ENCODE assay signal across 18 mouse cellular contexts in genomic region chr3:107114941-107115340, GRCm38 (mm10). TPM values are rescaled to one million over a fixed set of nuclear protein-coding genes. Genes with fewer than 3 reads are reported as not detected.
A peak's percentile ranks its signal among the peaks of the same experiment; 100 is the strongest.
DNase-seq lines count a peak whose midpoint lies in the region; ATAC-seq and TF ChIP-seq lines count a peak whose summit lies in the region.
"Had no signal": no experiment of that assay in that cellular context is flagged by ENCODE, and none has a peak within 500 bp of the region (broad histone marks: within the 10 kb centered on the region; RNA-seq: fewer than 3 reads in every experiment).

No protein-coding gene starts in this region.

- peak; percentile 24 for DNase-seq in adrenal gland, postnatal 25 days
- no peak for DNase-seq in adrenal gland, adult 18-20 months (ENCODE audit: low spot score in 2 of 2)
- DNase-seq in forebrain, embryonic 14.5 days (ENCODE audit: low spot score) = no peak
- DNase-seq in forebrain, postnatal 0 days = no peak
- no peak for DNase-seq in layer of hippocampus, adult 2 months (ENCODE audit: low spot score in 2 of 2)
- no peak for DNase-seq in layer of hippocampus, adult 9-11 months
- DNase-seq in midbrain, postnatal 0 days (ENCODE audit: low spot score) = peak; percentile 30
- DNase-seq: adrenal gland, adult 8-10 months; gastrocnemius, postnatal 36 days; heart, postnatal 36 days; kidney, adult 2 months had no signal

- no peak for TF ChIP-seq CTCF in forebrain, postnatal 0 days (IDR thresholded peaks at IDR 0.05; ENCODE audit: low read depth)
- no peak for TF ChIP-seq CTCF in layer of hippocampus, adult 2 months (conservative IDR thresholded peaks at IDR 0.05)
- no peak for TF ChIP-seq CTCF in midbrain, postnatal 0 days (IDR thresholded peaks at IDR 0.05)

- peaks cover 11% of the 10 kb centered on the region for H3K4me1 ChIP-seq in forebrain, embryonic 14.5 days (ENCODE audit: control insufficient read depth, insufficient read depth, low read length)
- peaks cover 17% of the 10 kb centered on the region for H3K4me1 ChIP-seq in forebrain, postnatal 0 days (ENCODE audit: insufficient read depth)
- H3K4me1 ChIP-seq in midbrain, postnatal 0 days (ENCODE audit: insufficient read depth, low read length) = peaks cover 18% of the 10 kb centered on the region
- H3K4me1 ChIP-seq in midbrain, embryonic 16.5 days (ENCODE audit: control insufficient read depth, insufficient read depth, low read length) = peaks cover 23% of the 10 kb centered on the region
- H3K4me1 ChIP-seq: embryonic facial prominence, embryonic 12.5 days; heart, embryonic 13.5 days had no signal

- no peak overlapping the region for H3K9ac ChIP-seq in forebrain, embryonic 14.5 days (ENCODE audit: low read length)
- no peak overlapping the region for H3K9ac ChIP-seq in forebrain, postnatal 0 days
- H3K9ac ChIP-seq in midbrain, postnatal 0 days (replicated peaks; ENCODE audit: low read length, poor library complexity, severe bottlenecking) = no peak overlapping the region
- no peak overlapping the region for H3K9ac ChIP-seq in midbrain, embryonic 16.5 days (ENCODE audit: low read depth, low read length)
- H3K9ac ChIP-seq: embryonic facial prominence, embryonic 12.5 days; heart, embryonic 13.5 days had no signal

- H3K4me2 ChIP-seq in forebrain, embryonic 14.5 days (ENCODE audit: low read length) = no peak overlapping the region
- no peak overlapping the region for H3K4me2 ChIP-seq in forebrain, postnatal 0 days (ENCODE audit: low read depth)
- no peak overlapping the region for H3K4me2 ChIP-seq in midbrain, postnatal 0 days (ENCODE audit: low read depth, low read length, poor library complexity, severe bottlenecking)
- no peak overlapping the region for H3K4me2 ChIP-seq in midbrain, embryonic 16.5 days (ENCODE audit: low read length)
- H3K4me2 ChIP-seq: embryonic facial prominence, embryonic 12.5 days; heart, embryonic 13.5 days had no signal

- 89% methylated on average over 2 of the region's 2 CpGs for WGBS in forebrain, embryonic 14.5 days
- 92% methylated on average over 2 of the region's 2 CpGs for WGBS in forebrain, postnatal 0 days
- 84% methylated on average over 2 of the region's 2 CpGs for WGBS in midbrain, postnatal 0 days
- WGBS in midbrain, embryonic 16.5 days = 84% methylated on average over 2 of the region's 2 CpGs

- no peaks in the 10 kb centered on the region for H3K27me3 ChIP-seq in forebrain, embryonic 14.5 days (replicated peaks; ENCODE audit: control insufficient read depth, insufficient read depth, low read length)
- no peaks in the 10 kb centered on the region for H3K27me3 ChIP-seq in forebrain, postnatal 0 days (ENCODE audit: insufficient read depth, low read length)
- H3K27me3 ChIP-seq in midbrain, postnatal 0 days (ENCODE audit: insufficient read depth, low read length) = no peaks in the 10 kb centered on the region
- no peaks in the 10 kb centered on the region for H3K27me3 ChIP-seq in midbrain, embryonic 16.5 days (ENCODE audit: control insufficient read depth, insufficient read depth, low read depth, low read length)
- H3K27me3 ChIP-seq: CH12.LX; embryonic facial prominence, embryonic 12.5 days had no signal

- no peak overlapping the region for H3K27ac ChIP-seq in forebrain, embryonic 14.5 days (ENCODE audit: low read depth, low read length)
- no peak overlapping the region for H3K27ac ChIP-seq in forebrain, postnatal 0 days (ENCODE audit: low read depth, low read length)
- peak overlapping the region; percentile 82; the same call in 1 of the 2 replicates for H3K27ac ChIP-seq in layer of hippocampus, adult 2 months
- H3K27ac ChIP-seq in midbrain, postnatal 0 days (ENCODE audit: low read depth, low read length) = no peak overlapping the region
- no peak overlapping the region for H3K27ac ChIP-seq in midbrain, embryonic 16.5 days (ENCODE audit: low read length)
- H3K27ac ChIP-seq: embryonic facial prominence, embryonic 12.5 days; heart, embryonic 13.5 days had no signal

- no peaks in the 10 kb centered on the region for H3K9me3 ChIP-seq in forebrain, embryonic 14.5 days (replicated peaks; ENCODE audit: control insufficient read depth, low read length)
- H3K9me3 ChIP-seq in forebrain, postnatal 0 days (ENCODE audit: low read length) = no peaks in the 10 kb centered on the region
- no peaks in the 10 kb centered on the region for H3K9me3 ChIP-seq in midbrain, postnatal 0 days (ENCODE audit: low read length)
- no peaks in the 10 kb centered on the region for H3K9me3 ChIP-seq in midbrain, embryonic 16.5 days (replicated peaks; ENCODE audit: control insufficient read depth, low read length, poor library complexity, severe bottlenecking)
- H3K9me3 ChIP-seq: embryonic facial prominence, embryonic 12.5 days; heart, embryonic 13.5 days had no signal

- ATAC-seq in forebrain, embryonic 14.5 days = peak; percentile 13; the same call in 1 of the 2 replicates
- no peak for ATAC-seq in forebrain, postnatal 0 days
- no peak for ATAC-seq in midbrain, postnatal 0 days (ENCODE audit: low FRiP score)
- ATAC-seq in midbrain, embryonic 16.5 days = no peak
- ATAC-seq: activated CD4-positive, CD25-positive, alpha-beta regulatory T cell, adult 4 months; intestine, embryonic 16.5 days; Patski had no signal

- no peak overlapping the region for H3K4me3 ChIP-seq in forebrain, embryonic 14.5 days (ENCODE audit: low read depth, low read length)
- no peak overlapping the region for H3K4me3 ChIP-seq in forebrain, postnatal 0 days (ENCODE audit: low read depth, low read length)
- H3K4me3 ChIP-seq in layer of hippocampus, adult 2 months = no peak overlapping the region
- no peak overlapping the region for H3K4me3 ChIP-seq in midbrain, postnatal 0 days (ENCODE audit: low read depth, low read length)
- H3K4me3 ChIP-seq in midbrain, embryonic 16.5 days (ENCODE audit: low read depth, low read length) = no peak overlapping the region
- H3K4me3 ChIP-seq: embryonic facial prominence, embryonic 12.5 days; heart, embryonic 13.5 days had no signal

- no peaks in the 10 kb centered on the region for H3K36me3 ChIP-seq in forebrain, embryonic 14.5 days (ENCODE audit: control insufficient read depth, insufficient read depth, low read length)
- no peaks in the 10 kb centered on the region for H3K36me3 ChIP-seq in forebrain, postnatal 0 days (ENCODE audit: insufficient read depth)
- H3K36me3 ChIP-seq in midbrain, postnatal 0 days (ENCODE audit: insufficient read depth, low read length) = peaks cover 3% of the 10 kb centered on the region; the same call in 1 of the 2 replicates
- no peaks in the 10 kb centered on the region for H3K36me3 ChIP-seq in midbrain, embryonic 16.5 days (ENCODE audit: control insufficient read depth, insufficient read depth, low read length)
- H3K36me3 ChIP-seq: embryonic facial prominence, embryonic 12.5 days; heart, embryonic 13.5 days had no signal

RNA-seq across cellular contexts. Expression of gene Kcna2, which starts 14.0 kb away (rescaled TPM):
- total RNA-seq in adrenal gland, postnatal 25 days (2021) = 0.95 and 1.2 TPM in 2 replicates
- 1 to 10 TPM in 1 of 2 experiments, under 1 TPM in 1; 0.66 to 1.1 TPM for total RNA-seq in adrenal gland, adult 18-20 months (2021)
- polyA plus RNA-seq in forebrain, embryonic 14.5 days (2014; fragmentation: Nextera tagmentation; extraction: Ambion mirVana) = 0.44 and 0.49 TPM in 2 replicates
- 9.6 and 11.3 TPM in 2 replicates for total RNA-seq in forebrain, postnatal 0 days (2014; rRNA removed)
- 0.42 and 1.0 TPM in 2 replicates for polyA plus RNA-seq in forebrain, postnatal 0 days (2015; fragmentation: Nextera tagmentation; extraction: Ambion mirVana)
- 10 to 100 TPM; 89.7 to 94.9 TPM for total RNA-seq in layer of hippocampus, adult 2 months (2021)
- 17.6 and 17.7 TPM in 2 replicates for total RNA-seq in midbrain, postnatal 0 days (2014; rRNA removed)
- polyA plus RNA-seq in midbrain, postnatal 0 days (2015; fragmentation: Nextera tagmentation; extraction: Ambion mirVana) = 1.4 and 1.7 TPM in 2 replicates
- polyA plus RNA-seq in midbrain, embryonic 16.5 days (2015; fragmentation: Nextera tagmentation; extraction: Ambion mirVana) = 1.6 TPM in 2 replicates
- total RNA-seq: CH12.LX had no signal

Comparison
In these comparisons a context has a peak if more than half of its experiments do, and no peak if none do; other contexts are left out.
1. DNase-seq: peak in adrenal gland, postnatal 25 days (single experiment) and midbrain, postnatal 0 days (single experiment); none in adrenal gland, adult 18-20 months (0 of 2), forebrain, embryonic 14.5 days (single experiment), forebrain, postnatal 0 days (single experiment), layer of hippocampus, adult 2 months (0 of 2) and layer of hippocampus, adult 9-11 months (single experiment).